Mouse (Mus musculus) testis, postnatal 10 days (tissue): ENCODE measurements around the gene Ucp2.
"Not testable (repeated sequence)": the region's sequence is repeated elsewhere in the genome, so short reads cannot be mapped to it uniquely, and the experiment has no call there.

Experiments used
- DNase-seq: peaks from one replicate; pipeline ENCODE4 v3.0.0; 2021; ENCODE audit warnings: low spot score

Gene Ucp2

GRCm38 (mm10) chr7:100479823-100480164 lies 13.3 kb upstream of the Ucp2 start:
- DNase-seq = no peak

- DNase-seq = no peak
These were observed 13.0 kb upstream of the Ucp2 start for GRCm38 (mm10) chr7:100480175-100480574.

GRCm38 (mm10) chr7:100482046-100482445 lies 11.1 kb upstream of the Ucp2 start:
- DNase-seq = not testable (repeated sequence)

- DNase-seq = no peak
These were observed 8.6 kb upstream of the Ucp2 start for GRCm38 (mm10) chr7:100484493-100484892.

GRCm38 (mm10) chr7:100487301-100487700 lies 5.8 kb upstream of the Ucp2 start:
- no peak for DNase-seq

- DNase-seq = peak; percentile 83
These were observed 4.6 kb upstream of the Ucp2 start for GRCm38 (mm10) chr7:100488474-100489048.

- no peak for DNase-seq
These were observed 583 bp upstream of the Ucp2 start for GRCm38 (mm10) chr7:100492391-100493116.

- peak; percentile 82 for DNase-seq
These were observed 612 bp downstream of the Ucp2 start for GRCm38 (mm10) chr7:100493484-100494414.

- DNase-seq = no peak
These were observed 1.3 kb downstream of the Ucp2 start for GRCm38 (mm10) chr7:100494415-100494831.

GRCm38 (mm10) chr7:100495042-100495441 lies 1.9 kb downstream of the Ucp2 start:
- DNase-seq = no peak

GRCm38 (mm10) chr7:100495581-100496251 lies 2.6 kb downstream of the Ucp2 start:
- DNase-seq = peak; percentile 67

GRCm38 (mm10) chr7:100496371-100496770 lies 3.2 kb downstream of the Ucp2 start:
- DNase-seq = no peak

GRCm38 (mm10) chr7:100496791-100497190 lies 3.7 kb downstream of the Ucp2 start:
- DNase-seq = no peak

GRCm38 (mm10) chr7:100497402-100497801 lies 4.3 kb downstream of the Ucp2 start:
- DNase-seq = no peak

GRCm38 (mm10) chr7:100497982-100498381 lies 4.8 kb downstream of the Ucp2 start:
- DNase-seq = no peak

- no peak for DNase-seq
These were observed 6.3 kb downstream of the Ucp2 start for GRCm38 (mm10) chr7:100499465-100499864.

- DNase-seq = peak; percentile 79
These were observed 7.3 kb downstream of the Ucp2 start for GRCm38 (mm10) chr7:100500276-100500977.

- DNase-seq = no peak
These were observed 8.1 kb downstream of the Ucp2 start for GRCm38 (mm10) chr7:100501027-100501843.

GRCm38 (mm10) chr7:100501844-100502373 lies 8.8 kb downstream of the Ucp2 start:
- no peak for DNase-seq

GRCm38 (mm10) chr7:100502374-100502922 lies 9.3 kb downstream of the Ucp2 start:
- DNase-seq = no peak
